Mouse (Mus musculus) frontal cortex, adult 2 months (tissue): Measurements from ENCODE around the gene Adra2b. TPM values are rescaled to one million over a fixed set of nuclear protein-coding genes. Genes with fewer than 3 reads are reported as not detected.

Experiments
- DNase-seq, 2 experiments: peaks; one replicate each; pipeline ENCODE4 v3.0.0; 2022; ENCODE audit warnings: low spot score in 1 of 2; ENCODE audit errors: extremely low spot score in 1 of 2
- polyA plus RNA-seq: library from polyadenylated mRNA; depleted of rRNA; stranded (reverse); fragments of >200 nt; gene quantifications from 2 replicates; pipeline ENCODE4 v1.2.3, GENCODE M21; 2012

Gene Adra2b
- polyA plus RNA-seq, 1 experiment = 0.28 TPM

- DNase-seq = no peak
These were observed 24.6 kb upstream of the Adra2b start, which contains the start of gene Astl for GRCm38 (mm10) chr2:127338416-127338815. Gene Astl (plus strand): TSS chr2:127338639.

- no peak for DNase-seq
These were observed 24.2 kb upstream of the Adra2b start for GRCm38 (mm10) chr2:127338833-127339232.

GRCm38 (mm10) chr2:127339262-127339661 is 23.7 kb upstream of the Adra2b start:
- DNase-seq = no peak

GRCm38 (mm10) chr2:127341159-127341558 is 21.8 kb upstream of the Adra2b start:
- peak in 1 of 2 experiments; percentile 75 for DNase-seq

- DNase-seq = no peak
These were observed 16.7 kb upstream of the Adra2b start for GRCm38 (mm10) chr2:127346334-127346733.

- no peak for DNase-seq
These were observed 15.6 kb upstream of the Adra2b start for GRCm38 (mm10) chr2:127347147-127347985.

GRCm38 (mm10) chr2:127353881-127354280 is 9.1 kb upstream of the Adra2b start:
- DNase-seq = no peak

GRCm38 (mm10) chr2:127363282-127363652 is 259 bp downstream of the Adra2b start:
- DNase-seq = no peak

GRCm38 (mm10) chr2:127363696-127364095 is 688 bp downstream of the Adra2b start:
- no peak for DNase-seq

- DNase-seq = no peak
These were observed 1.4 kb downstream of the Adra2b start for GRCm38 (mm10) chr2:127364452-127364851.

- no peak for DNase-seq
These were observed 4.3 kb downstream of the Adra2b start for GRCm38 (mm10) chr2:127367126-127367820.

GRCm38 (mm10) chr2:127369703-127370376 is 6.8 kb downstream of the Adra2b start:
- no peak for DNase-seq

GRCm38 (mm10) chr2:127370561-127371483 is 7.8 kb downstream of the Adra2b start:
- peak in 1 of 2 experiments; percentile 9 for DNase-seq

GRCm38 (mm10) chr2:127371484-127371861 is 8.5 kb downstream of the Adra2b start:
- DNase-seq = no peak

- DNase-seq = no peak
These were observed 9.1 kb downstream of the Adra2b start for GRCm38 (mm10) chr2:127372082-127372481.

- DNase-seq = no peak
These were observed 11.1 kb downstream of the Adra2b start for GRCm38 (mm10) chr2:127374131-127374530.

GRCm38 (mm10) chr2:127375087-127375486 is 12.1 kb downstream of the Adra2b start:
- no peak for DNase-seq

GRCm38 (mm10) chr2:127375759-127376341 is 12.8 kb downstream of the Adra2b start:
- no peak for DNase-seq

GRCm38 (mm10) chr2:127376423-127377051 is 13.5 kb downstream of the Adra2b start:
- no peak for DNase-seq
